Mouse (Mus musculus): ENCODE data around the gene C1ql4.
"Not testable (repeated sequence)": the region's sequence is repeated elsewhere in the genome, so short reads cannot be mapped to it uniquely, and the experiment has no call there.

Gene C1ql4

DNA sequence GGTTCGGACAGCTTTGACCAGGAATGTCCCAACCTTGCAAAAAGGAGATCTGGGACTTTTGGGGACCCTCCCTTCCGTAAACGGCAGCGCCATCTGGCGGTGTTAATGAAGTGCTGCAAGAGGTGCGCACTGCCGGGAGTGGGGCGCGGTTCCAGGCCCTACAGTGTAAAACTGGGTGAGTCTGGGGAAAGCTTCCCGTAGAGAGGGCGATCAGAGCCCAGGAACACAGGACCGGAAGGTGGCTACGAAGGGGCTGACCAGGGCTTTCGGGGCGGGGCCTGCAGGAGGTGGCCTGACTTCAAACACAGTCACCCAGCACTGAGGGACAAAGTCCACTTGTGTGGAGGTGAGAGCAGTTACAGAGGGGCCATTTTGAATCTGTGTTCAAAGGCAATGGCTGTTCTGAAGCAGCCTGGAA lies 11.5 kb upstream of the C1ql4 start:
- DNase-seq (ENCODE audit: low read depth, low spot score), result no peak

DNA sequence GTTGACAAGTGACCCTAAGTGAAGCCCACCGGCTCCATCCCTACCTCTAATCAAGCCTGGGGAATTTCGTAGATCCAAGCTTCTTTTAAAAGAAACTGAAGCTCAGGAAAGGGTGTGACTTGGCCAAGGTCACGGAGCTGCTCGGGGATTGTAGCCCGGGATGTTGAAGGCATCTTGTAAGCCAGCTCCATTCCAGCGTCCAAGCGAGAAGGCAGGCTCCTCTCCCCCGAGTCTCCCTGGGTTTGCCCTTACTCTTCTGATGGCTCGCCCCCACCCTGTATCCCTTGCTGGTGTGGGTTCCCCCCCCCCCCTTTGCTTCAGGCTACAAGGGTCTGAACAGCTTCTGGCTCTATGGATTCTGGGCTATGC lies 10.9 kb upstream of the C1ql4 start:
- no peak for DNase-seq (ENCODE audit: low read depth, low spot score)

DNA sequence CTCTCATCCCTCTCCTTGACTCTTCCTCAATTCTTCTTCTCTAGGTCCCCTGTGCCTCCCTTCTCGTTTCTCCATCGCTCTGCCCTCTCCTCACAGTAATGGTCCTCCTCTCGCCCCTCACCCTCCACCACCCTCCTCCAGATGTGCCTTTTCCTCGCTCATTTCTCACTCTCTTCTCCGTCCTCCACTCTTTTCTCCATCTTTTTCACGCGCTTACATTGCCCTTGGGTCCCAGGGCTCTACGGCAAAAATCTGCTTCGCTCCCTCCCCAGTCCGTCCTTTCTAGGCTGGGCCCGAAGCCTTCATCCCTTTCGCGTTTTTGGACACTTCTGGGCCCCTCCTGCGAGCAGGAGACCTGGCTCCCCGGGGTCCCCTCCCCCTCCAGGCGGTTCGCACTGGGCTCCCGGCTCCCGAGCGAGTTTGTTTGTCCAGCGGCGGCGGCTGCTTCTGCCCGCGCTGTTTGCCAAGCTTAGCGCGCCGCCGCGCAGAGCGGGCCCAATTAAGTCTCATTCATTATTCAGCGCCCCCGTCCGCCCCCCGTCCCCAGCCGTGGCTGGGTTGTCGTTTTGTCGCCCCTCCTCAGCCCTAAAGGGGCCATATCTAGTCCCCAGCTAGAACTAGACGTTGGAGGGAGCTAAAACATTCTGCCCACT lies 10.3 kb upstream of the C1ql4 start:
- no peak for DNase-seq (ENCODE audit: low read depth, low spot score)

GRCm38 (mm10) chr15:99096831-99097500 lies 9.3 kb upstream of the C1ql4 start:
- no peak for DNase-seq (ENCODE audit: low read depth, low spot score)

- no peak for DNase-seq (ENCODE audit: low read depth, low spot score)
Observed at GRCm38 (mm10) chr15:99096061-99096793, 8.6 kb upstream of the C1ql4 start.

DNA sequence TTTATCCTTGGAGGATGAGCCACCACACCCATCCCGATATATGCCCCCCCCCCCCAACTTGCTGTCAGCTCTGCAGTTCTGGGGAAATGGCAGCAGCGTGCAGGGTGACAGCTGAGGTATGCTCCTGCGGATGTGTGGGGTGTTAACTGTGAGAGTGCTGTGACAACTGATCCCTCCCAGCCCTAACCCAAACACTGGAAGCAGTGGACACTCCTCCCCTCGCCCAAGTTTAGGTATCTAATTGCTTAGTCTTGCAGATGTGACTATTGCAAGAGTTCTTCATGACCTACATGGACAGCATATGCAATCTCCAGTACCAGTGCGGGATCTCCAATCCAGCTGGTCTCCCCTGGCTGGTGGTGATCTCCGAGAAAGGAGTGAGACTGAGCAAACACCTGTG lies 7.7 kb upstream of the C1ql4 start:
- DNase-seq (ENCODE audit: low read depth, low spot score), result no peak

DNA sequence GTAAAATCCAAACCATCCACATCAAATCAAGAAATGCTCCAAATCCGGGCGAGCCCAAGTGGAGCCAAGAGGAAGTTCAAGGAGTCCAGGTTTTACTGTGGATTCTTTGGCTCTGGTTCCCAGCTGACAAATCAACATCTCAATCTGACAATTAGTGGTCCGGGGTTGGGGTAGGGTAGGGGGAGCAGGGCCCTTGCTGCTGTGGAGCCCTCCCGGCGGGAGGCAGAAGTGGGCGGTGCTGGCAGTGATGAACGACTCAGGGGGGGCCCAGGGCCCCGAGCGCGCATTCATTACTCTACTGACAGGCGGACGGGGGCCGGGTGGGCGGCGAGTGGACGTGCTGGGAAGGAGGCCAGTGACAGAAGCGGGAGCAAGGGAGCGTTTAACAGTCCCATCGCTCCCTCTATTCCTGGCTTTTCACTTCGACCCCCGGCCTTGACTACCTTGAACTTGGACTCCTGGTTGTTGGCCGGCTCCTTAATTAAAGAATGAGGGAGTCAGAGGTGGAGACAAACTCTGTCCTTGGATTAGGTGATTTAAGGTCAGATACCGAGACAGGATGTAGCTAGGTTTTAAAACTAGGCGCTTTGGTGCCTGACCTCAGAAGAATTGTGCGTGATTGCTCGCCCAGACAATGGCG lies 7.1 kb upstream of the C1ql4 start:
- peak; percentile 78 for DNase-seq (ENCODE audit: low read depth, low spot score)

DNA sequence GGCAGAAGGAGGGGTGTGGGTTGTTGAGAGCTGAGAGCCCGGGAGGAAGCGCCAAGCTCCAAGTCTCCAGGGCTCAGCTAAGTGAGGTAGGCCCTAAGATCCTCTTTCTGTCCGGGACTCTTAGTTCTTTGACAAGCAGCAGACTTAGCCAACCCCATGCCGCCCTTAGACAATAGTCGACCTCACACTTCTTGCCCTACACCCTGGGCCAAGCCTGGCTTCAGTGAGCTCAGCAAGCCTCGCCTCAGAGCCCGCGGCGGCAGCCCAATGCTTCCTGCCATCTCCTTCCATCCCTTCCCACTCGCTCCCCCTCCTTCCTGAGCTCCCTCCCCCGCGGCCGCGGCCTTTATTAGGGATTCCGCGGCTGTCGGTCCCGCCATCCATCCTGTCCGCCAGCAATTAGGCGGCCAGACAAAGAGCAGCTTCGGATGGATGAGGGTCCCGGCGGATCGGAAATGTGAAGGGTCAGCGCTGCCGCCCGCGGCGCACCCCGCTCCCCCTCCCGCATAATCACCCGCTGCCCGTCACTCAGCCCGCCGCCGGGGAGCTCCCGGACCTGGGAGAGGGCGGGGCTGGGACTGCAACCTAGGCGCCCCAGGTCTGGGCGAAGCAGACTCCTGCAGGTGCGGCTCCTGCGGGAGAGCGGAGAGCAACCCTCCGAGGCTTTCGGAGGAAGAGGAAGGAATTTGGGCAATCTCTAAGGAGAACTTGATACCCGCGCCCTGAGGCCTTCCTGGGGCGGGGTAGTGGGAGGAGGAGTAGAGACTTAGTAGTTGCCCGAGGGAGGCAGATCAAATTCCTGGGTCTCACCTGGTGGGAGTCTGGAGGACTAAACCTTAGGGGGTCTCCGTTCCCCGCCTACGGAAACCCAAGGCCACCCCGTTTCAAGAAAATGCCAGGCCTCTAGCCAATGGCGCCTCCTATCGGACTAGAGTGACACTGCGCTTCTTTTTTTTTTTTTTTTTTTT lies 6.0 kb upstream of the C1ql4 start:
- peak; percentile 81 for DNase-seq (ENCODE audit: low read depth, low spot score)

DNA sequence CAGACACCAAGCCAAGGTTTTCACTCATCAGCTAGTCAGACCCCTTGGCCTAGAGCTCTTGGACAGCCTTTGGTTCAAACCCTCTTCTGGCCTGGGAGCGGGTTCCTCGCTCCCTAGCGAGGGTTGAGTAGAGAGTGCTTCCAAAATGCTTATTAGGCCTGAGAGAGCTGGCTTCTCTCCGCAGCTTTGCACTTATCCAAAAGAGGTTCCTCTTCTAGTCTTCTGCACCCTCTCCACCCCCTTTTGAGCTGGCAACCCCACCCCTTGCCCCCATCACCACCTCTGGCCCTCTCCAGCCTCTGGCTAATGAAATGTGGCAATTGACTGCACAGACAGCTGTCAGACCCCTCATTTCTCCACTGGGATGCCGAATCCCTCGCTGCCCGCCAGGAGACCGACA lies 5.3 kb upstream of the C1ql4 start, which contains the start of gene Dnajc22:
TSS of gene Dnajc22 (plus strand) at position 301 of the 400 bp plus-strand sequence.
- no peak for DNase-seq (ENCODE audit: low read depth, low spot score)

DNA sequence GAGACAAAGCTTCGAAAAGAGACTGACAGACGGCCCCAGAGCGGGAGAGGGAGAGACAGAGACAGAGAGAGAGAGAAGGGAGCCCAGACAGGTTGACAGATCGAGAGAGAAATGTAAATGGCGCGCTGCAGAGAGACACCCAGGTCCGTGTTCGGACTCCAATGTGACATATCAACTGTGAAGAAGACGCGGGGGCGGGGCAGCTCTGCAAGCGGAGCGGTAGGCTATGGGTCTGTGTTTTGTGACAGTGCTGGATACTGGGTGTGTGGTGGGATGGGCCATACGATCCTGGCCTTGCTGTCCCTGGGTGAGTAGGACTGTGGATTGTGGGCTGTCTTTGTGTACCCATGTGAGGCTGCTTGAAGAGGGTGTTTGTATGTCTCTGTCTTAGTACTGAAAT lies 1.5 kb upstream of the C1ql4 start:
- DNase-seq (ENCODE audit: low read depth, low spot score), result no peak

DNA sequence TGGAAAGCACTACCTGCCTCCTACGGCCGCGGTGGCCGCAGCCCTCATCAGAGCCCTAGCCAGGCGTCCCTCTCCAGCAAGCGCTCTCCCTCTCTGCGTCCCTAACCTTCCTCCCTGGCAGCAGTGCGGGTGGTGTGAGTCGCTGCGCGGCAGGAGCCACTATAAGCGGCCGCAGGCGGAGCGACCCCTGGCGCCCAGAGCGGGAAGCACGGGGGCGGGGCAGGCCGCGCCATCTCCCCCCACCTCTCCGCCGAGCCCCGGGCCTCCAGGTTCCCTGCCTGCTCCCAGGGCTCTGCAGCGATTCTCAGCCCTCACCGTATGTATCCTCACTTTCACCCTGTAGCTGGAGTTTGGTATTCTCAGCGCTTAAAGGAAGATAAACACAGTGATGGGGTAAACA lies 675 bp upstream of the C1ql4 start:
- peak; percentile 84 for DNase-seq (ENCODE audit: low read depth, low spot score)

- no peak for DNase-seq (ENCODE audit: low read depth, low spot score)
Observed at GRCm38 (mm10) chr15:99085997-99086396, 1.6 kb downstream of the C1ql4 start.

DNA sequence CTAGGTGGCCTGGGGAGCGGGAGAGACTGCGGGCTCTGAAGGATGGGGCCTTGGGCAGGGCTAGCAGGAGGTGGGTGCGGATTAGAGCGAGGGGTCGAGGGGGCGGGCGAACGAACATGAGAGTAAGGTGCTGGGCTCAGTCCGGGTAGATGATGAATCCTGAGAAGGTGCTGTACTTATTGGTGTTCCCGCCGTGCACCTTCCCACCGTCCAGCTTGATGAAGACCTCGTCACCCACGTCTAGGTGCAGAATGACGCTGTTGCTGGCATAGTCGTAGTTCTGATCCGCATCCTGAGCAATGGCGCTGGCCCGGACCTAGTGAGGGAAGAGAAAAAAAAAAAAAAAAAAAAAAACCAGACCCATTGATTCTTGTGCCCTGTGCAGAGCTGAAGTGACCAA lies 3.0 kb downstream of the C1ql4 start:
- no peak for DNase-seq (ENCODE audit: low read depth, low spot score)

DNA sequence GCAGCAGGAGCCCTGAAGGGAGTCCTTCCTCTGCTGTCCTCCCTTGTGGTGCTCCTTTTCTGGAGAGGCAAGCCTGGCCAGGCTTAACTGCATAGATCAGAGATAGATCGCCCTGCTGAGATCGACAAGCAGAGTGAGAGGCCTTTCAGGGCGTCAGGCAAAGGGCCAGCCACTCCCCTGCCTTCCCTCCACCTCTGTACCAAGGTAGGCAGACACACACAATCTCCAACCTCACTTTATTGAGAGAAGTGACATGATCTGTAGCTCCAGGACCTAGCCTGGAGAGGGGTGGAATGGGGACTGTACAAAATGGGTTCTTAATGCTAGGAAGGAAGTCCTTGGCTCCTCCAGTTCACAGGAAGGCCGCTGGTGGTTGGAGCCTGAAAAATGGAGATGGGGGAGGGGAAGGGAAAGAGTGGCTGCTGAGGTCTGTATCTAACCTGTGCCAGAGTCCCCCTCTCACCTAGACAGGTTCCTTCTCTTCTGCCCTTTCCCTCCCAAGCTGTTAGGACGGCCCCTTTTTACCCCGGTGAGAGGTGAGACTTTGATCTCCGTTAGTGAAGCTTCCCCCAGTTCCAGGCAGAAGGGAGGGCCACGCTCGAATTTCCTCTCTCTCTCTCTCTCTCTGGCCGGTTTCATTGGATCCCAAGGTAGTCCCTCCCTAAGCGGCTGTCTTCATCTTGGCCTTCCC lies 3.6 kb downstream of the C1ql4 start:
- no peak for DNase-seq (ENCODE audit: low read depth, low spot score)

- no peak for DNase-seq (ENCODE audit: low read depth, low spot score)
Observed at GRCm38 (mm10) chr15:99083258-99083657, 4.4 kb downstream of the C1ql4 start.

- no peak for DNase-seq (ENCODE audit: low read depth, low spot score)
Observed at GRCm38 (mm10) chr15:99082840-99083239, 4.8 kb downstream of the C1ql4 start.

DNA sequence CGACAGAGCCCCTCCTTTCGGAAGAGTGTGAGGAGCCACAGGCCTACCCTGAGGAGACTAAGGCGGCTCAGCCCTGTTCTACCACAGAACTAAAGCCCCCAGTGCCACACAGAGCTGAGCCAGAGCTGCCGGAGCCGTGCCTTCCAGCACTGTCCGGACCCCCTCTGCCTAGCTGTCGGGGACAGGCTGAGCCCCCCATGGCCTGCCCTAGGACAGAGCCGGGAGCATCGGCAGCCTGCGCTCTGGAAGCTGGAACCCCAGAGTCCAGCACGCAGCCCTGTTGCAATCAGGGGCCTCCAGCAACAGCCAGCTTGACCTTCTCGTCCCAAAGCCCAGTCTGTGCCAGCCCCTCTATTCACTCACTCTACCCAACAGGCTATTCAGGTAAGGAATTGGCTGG lies 5.3 kb downstream of the C1ql4 start:
- DNase-seq (ENCODE audit: low read depth, low spot score), result no peak

- DNase-seq (ENCODE audit: low read depth, low spot score), result no peak
Observed at GRCm38 (mm10) chr15:99079804-99080203, 7.8 kb downstream of the C1ql4 start.

DNA sequence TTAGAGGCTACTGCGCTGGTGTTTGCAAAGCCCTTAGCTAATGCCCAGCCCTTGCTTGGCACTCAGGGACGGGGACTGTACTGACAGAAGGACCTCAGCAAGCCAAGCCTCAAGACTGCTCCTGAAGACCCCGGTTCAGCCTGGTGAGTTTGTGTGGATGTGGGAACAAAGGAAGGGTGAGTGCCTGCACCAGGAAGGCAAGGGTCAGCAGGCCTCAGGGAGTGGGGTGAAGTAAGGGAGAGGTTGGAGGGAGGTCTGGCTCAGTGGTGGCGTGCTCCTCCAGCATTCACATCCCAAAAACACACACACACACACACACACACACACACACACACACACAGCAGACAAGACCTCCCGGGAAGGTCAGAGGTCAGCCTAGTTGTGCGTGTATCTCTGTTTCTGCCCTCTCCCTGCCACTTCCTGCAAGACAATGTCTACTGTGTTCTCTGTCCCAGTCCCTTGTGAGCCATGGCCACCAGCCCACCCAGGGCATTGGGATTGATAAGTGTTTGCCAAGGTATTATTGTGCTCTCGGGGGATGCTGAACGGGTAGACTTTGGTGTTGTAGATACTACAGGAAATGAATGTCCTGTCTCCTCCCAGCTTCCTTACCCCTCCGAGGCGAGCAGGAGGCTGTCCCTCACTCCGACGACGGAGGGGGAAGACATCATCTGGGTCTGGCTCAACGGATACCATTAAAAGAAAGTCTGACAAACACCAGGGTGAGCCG lies 9.3 kb downstream of the C1ql4 start:
- no peak for DNase-seq (ENCODE audit: low read depth, low spot score)

GRCm38 (mm10) chr15:99076011-99076410 lies 11.6 kb downstream of the C1ql4 start:
- not testable (repeated sequence) for DNase-seq (ENCODE audit: low read depth, low spot score)
